Mouse (Mus musculus) left cerebral cortex, adult 2 months (tissue): Measurements from ENCODE around the gene Clec2i. TPM values are rescaled to one million over a fixed set of nuclear protein-coding genes. Genes with fewer than 3 reads are reported as not detected.
A peak's percentile ranks its signal among the peaks of the same experiment; 100 is the strongest.

Experiments used
- DNase-seq, 2 experiments: peaks; one replicate each; pipeline ENCODE4 v3.0.0; 2021 to 2022; ENCODE audit warnings: low spot score in 2 of 2, mixed read lengths in 1 of 2; ENCODE audit errors: extremely low spot score in 1 of 2
- H3K27ac ChIP-seq: fragments of 200-600 bp; 2 replicates; pipeline ENCODE4 v1.8.1; 2022
- H3K4me3 ChIP-seq: fragments of 200-600 bp; 2 replicates; pipeline ENCODE4 v1.8.1; 2022
- CTCF ChIP-seq: fragments of 200-600 bp; IDR thresholded peaks from 2 replicates; pipeline ENCODE4 v1.8.1; 2022; ENCODE audit warnings: antibody characterized with exemption, mild to moderate bottlenecking, moderate library complexity
- intact Hi-C: fragments of 180-260 bp; cut with DNase I; formaldehyde crosslinking; loops from one replicate; pipeline ENCODE4 v1.15.1; 2025
- total RNA-seq, 2 experiments: library from RNA; stranded (reverse); gene quantifications; 2 replicates each; pipeline ENCODE4 v1.2.3; 2021

The Clec2i gene
- total RNA-seq, 2 experiments from 2014 or later = not detected

- H3K27ac ChIP-seq = no peak overlapping the region
- intact Hi-C loops = loop anchor here (1.0 kb wide), 1 partner anchor 106 kb away; no protein-coding TSS in a partner anchor
- TF ChIP-seq CTCF = no peak
- DNase-seq = no peak
- H3K4me3 ChIP-seq = no peak overlapping the region
These were observed 42.8 kb upstream of the Clec2i start for GRCm38 (mm10) chr6:128844586-128845080.

GRCm38 (mm10) chr6:128845319-128845979, 41.9 kb upstream of the Clec2i start:
- intact Hi-C loops = no loop called here
- peak; percentile 99 for TF ChIP-seq CTCF
- DNase-seq = peak; percentile 76 to 82
- Histone ChIP-seq H3K4me3 (no peak overlapping the region), H3K27ac (no peak overlapping the region)

GRCm38 (mm10) chr6:128845998-128846542, 41.3 kb upstream of the Clec2i start:
- no peak; the same call in 1 of the 2 replicates for TF ChIP-seq CTCF
- intact Hi-C loops = no loop called here
- DNase-seq = no peak
- Histone ChIP-seq H3K4me3 (no peak overlapping the region), H3K27ac (no peak overlapping the region)

- Histone ChIP-seq H3K4me3 (no peak overlapping the region), H3K27ac (no peak overlapping the region)
- intact Hi-C loops = no loop called here
- TF ChIP-seq CTCF = no peak
- no peak for DNase-seq
These were observed 40.0 kb upstream of the Clec2i start for GRCm38 (mm10) chr6:128847401-128847800.

GRCm38 (mm10) chr6:128849902-128850301, 37.5 kb upstream of the Clec2i start:
- DNase-seq = peak; percentile 32 to 48
- Histone ChIP-seq H3K27ac (no peak overlapping the region), H3K4me3 (no peak overlapping the region)
- intact Hi-C loops = loop anchor here (5.0 kb wide), 1 partner anchor 112 kb away; no protein-coding TSS in a partner anchor
- TF ChIP-seq CTCF = peak; percentile 69

- TF ChIP-seq CTCF = no peak
- intact Hi-C loops = loop anchor here (5.0 kb wide), 1 partner anchor 112 kb away; no protein-coding TSS in a partner anchor
- Histone ChIP-seq H3K4me3 (no peak overlapping the region), H3K27ac (no peak overlapping the region)
- DNase-seq = no peak
These were observed 36.7 kb upstream of the Clec2i start for GRCm38 (mm10) chr6:128850671-128851070.

- intact Hi-C loops = loop anchor here (5.0 kb wide), 1 partner anchor 111 kb away; no protein-coding TSS in a partner anchor
- Histone ChIP-seq H3K4me3 (no peak overlapping the region), H3K27ac (no peak overlapping the region)
- TF ChIP-seq CTCF = no peak
- no peak for DNase-seq
These were observed 36.2 kb upstream of the Clec2i start for GRCm38 (mm10) chr6:128851151-128851550.

- intact Hi-C loops = loop anchor here (5.0 kb wide), 1 partner anchor 110 kb away; no protein-coding TSS in a partner anchor
- TF ChIP-seq CTCF = no peak
- H3K4me3 ChIP-seq = no peak overlapping the region
- DNase-seq = no peak
- H3K27ac ChIP-seq = no peak overlapping the region
These were observed 34.6 kb upstream of the Clec2i start for GRCm38 (mm10) chr6:128852766-128853165.

- peak; percentile 57 to 70 for DNase-seq
- TF ChIP-seq CTCF = peak; percentile 87
- Histone ChIP-seq H3K27ac (no peak overlapping the region), H3K4me3 (no peak overlapping the region)
- intact Hi-C loops = loop anchor here (1.0 to 5.0 kb wide), 4 partner anchors 108 to 511 kb away; no protein-coding TSS in a partner anchor
These were observed 33.2 kb upstream of the Clec2i start for GRCm38 (mm10) chr6:128854024-128854820.

- intact Hi-C loops = loop anchor here (1.0 to 5.0 kb wide), 4 partner anchors 107 to 510 kb away; no protein-coding TSS in a partner anchor
- no peak for TF ChIP-seq CTCF
- no peak overlapping the region for H3K27ac ChIP-seq
These were observed 32.5 kb upstream of the Clec2i start for GRCm38 (mm10) chr6:128854895-128855294.

GRCm38 (mm10) chr6:128855477-128855876, 31.9 kb upstream of the Clec2i start:
- H3K4me3 ChIP-seq = no peak overlapping the region
- DNase-seq = no peak
- peak overlapping the region; percentile 13; the same call in 1 of the 2 replicates for H3K27ac ChIP-seq
- intact Hi-C loops = loop anchor here (2.0 kb wide), 2 partner anchors 399 to 509 kb away; no protein-coding TSS in a partner anchor
- TF ChIP-seq CTCF = no peak

More at GRCm38 (mm10) chr6:128854895-128855294, 32.5 kb upstream of the Clec2i start:
- no peak for DNase-seq
- H3K4me3 ChIP-seq = no peak overlapping the region
